Mouse (Mus musculus): Measurements from ENCODE around the gene Fryl. TPM values are rescaled to one million over a fixed set of nuclear protein-coding genes. Genes with fewer than 3 reads are reported as not detected.

Gene Fryl
- polyA plus RNA-seq (2014; fragmentation: Illumina TruSeq; extraction: RNeasy Lipid Tissue Mini Kit (QIAGEN cat#74804); ENCODE audit: low read depth, low replicate concordance) = 32.4 TPM

GRCm38 (mm10) chr5:73256352-73257065, at the start of gene Fryl:
Fryl (minus strand) TSS chr5:73256619.

GRCm38 (mm10) chr5:73292502-73293457, 36.4 kb upstream of the Fryl start, which contains the start of gene Ociad1:
Ociad1 (plus strand) TSS chr5:73292784.

GRCm38 (mm10) chr5:73006784-73007581, 249.4 kb downstream of the Fryl start, which contains the start of gene Slc10a4:
Slc10a4 (plus strand) TSS chr5:73006883.

GRCm38 (mm10) chr5:72974602-72975001, 281.8 kb downstream of the Fryl start, which contains the start of gene Gm10135:
Gm10135 (minus strand) TSS chr5:72974702.

Other genes with a start within 250 kb of the Fryl start
- not detected for gene Slc10a4, start 249.7 kb downstream of the Fryl start, polyA plus RNA-seq (2014; fragmentation: Illumina TruSeq; extraction: RNeasy Lipid Tissue Mini Kit (QIAGEN cat#74804); ENCODE audit: low read depth, low replicate concordance)
- gene Ociad1, start 36.2 kb upstream of the Fryl start, polyA plus RNA-seq (2014; fragmentation: Illumina TruSeq; extraction: RNeasy Lipid Tissue Mini Kit (QIAGEN cat#74804); ENCODE audit: low read depth, low replicate concordance) = 214 TPM
- 4.7 TPM for gene Ociad2, start 84.4 kb upstream of the Fryl start, polyA plus RNA-seq (2014; fragmentation: Illumina TruSeq; extraction: RNeasy Lipid Tissue Mini Kit (QIAGEN cat#74804); ENCODE audit: low read depth, low replicate concordance)
- not detected for gene Cwh43, start 149.5 kb upstream of the Fryl start, polyA plus RNA-seq (2014; fragmentation: Illumina TruSeq; extraction: RNeasy Lipid Tissue Mini Kit (QIAGEN cat#74804); ENCODE audit: low read depth, low replicate concordance)
- gene Dcun1d4, start 224.4 kb upstream of the Fryl start, polyA plus RNA-seq (2014; fragmentation: Illumina TruSeq; extraction: RNeasy Lipid Tissue Mini Kit (QIAGEN cat#74804); ENCODE audit: low read depth, low replicate concordance) = 9.9 TPM

Data from heart, adult 10 weeks (tissue).